Mouse (Mus musculus) ovary, postnatal 14 days (tissue): ENCODE data around the gene Cdkn1b.
A peak's percentile ranks its signal among the peaks of the same experiment; 100 is the strongest.

Source experiments
- DNase-seq: peaks from one replicate; pipeline ENCODE4 v3.0.0; 2022; ENCODE audit warnings: low spot score

Gene Cdkn1b

DNA sequence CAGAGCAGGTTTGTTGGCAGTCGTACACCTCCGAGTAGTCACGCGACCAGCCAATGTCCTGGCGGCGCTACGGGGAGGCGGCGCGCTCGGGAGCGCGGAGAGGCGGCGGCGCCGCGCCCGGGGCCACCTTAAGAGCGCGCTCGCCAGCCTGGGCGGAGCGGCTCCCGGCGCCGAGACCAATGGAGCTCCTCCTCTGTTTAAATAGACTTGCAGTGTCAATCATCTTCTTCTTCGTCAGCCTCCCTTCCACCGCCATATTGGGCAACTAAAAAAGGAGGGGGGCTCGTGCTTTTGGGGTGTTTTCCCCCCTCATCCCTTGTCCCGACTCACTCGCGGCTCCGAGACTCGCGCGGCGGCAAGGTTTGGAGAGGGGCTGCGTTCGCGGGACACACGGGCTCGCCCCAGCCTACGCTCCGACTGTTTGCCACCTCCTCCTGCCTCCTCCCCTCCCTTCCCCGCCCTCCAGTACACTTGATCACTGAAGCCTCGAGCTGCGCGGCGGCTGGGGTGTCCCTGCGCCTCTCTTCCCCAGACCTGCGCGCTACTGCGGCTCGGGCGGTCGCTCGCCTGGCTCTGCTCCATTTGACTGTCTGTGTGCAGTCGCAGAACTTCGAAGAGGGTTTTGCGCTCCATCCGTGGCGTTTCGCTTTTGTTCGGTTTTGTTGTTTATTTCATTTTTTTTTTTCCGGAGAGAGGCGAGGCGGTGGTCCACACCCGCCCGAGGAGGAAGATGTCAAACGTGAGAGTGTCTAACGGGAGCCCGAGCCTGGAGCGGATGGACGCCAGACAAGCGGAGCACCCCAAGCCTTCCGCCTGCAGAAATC is at the start of gene Cdkn1b:
Gene Cdkn1b (plus strand): TSS at position 212 of the 824 bp plus-strand sequence.
- peak; percentile 76 for DNase-seq

DNA sequence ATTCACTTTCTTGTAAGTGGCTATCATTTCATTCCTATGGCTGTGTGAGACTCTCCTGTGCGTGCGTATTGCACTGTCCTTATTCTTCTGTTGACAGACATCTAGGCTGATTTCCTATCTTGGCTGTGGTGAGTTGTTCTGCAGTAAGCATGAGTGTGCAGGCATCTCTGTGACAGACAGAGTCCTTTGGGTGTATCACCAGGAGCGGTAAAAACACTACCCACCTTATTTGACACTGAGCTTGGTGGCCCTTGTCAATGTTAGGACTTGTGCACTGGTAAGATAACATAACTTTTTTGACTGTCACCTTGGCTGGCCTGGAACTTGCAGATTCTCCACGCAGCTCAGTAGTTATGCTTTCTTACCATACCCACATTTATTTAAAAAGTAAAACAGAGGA is 49.3 kb upstream of the Cdkn1b start:
- DNase-seq: no peak

DNA sequence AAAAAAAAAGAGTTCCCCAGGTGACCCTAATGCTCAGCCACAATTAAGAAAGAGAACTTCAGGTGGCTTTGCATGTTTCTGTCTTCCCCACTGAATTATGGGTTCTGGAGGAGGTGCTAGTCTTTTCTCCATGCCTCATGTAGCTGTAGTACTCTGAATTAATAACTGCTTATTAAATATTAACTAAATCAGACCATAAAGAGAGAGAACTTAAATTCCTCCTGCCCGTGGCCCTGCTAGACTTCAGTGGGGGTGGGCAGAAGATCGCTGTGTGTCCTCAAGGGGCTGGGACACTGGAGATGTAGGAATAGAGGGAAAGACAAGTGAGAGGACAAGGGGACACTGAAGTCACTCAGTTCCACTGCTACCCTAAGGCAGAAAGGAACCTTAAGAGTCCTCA is 48.0 kb upstream of the Cdkn1b start:
- no peak for DNase-seq

DNA sequence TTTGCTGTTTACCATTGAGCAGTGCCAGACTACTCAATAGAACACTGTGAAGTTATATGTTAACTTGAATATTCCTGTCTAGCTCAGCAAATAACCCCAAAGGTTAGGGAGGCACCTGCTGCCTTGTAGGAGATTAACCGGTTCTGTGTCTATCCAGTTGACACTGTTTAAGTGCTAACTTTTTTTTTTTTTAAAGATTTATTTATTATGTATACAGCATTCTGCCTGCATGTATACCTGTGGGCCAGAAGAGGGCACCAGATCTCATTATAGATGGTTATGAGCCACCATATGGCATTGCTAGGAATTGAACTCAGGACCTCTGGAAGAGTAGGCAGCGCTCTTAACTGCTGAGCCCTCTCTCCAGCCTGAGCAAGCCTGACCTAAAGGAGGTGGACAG is 47.2 kb upstream of the Cdkn1b start:
- no peak for DNase-seq

DNA sequence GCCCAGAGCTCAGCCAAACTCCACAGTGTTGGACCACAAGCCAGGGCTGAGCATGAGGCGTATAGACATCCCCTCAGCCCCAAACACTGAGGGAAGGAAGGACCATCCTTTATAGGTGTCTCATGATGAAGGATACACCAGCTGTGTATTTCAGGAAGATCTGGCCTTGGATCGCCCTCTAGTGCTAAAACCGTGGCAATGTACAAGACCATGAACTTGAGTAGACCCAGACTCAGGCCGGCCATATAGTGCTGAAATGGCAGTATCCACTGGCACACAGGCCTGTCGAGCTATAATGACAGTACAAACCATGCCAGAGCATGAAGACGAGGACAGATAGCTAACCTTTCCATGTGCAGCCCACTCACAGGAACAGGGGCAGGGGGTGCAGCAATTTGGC is 43.4 kb upstream of the Cdkn1b start:
- no peak for DNase-seq

DNA sequence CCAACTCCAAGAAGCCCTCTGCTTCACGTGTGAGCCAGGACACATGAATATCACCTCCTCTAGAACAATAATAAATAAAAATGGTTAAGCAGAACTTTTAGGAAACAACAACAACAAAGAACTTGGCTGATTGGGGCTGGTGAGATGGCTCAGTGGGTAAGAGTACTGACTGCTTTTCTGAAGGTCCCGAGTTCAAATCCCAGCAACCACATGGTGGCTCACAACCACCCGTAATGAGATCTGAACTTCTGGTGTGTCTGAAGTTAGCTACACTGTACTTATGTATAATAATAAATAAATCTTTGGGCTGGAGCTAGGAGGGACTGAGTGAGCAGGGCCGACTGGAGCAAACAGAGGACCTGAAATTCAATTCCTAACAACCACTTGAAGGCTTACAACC is 42.9 kb upstream of the Cdkn1b start:
- no peak for DNase-seq

DNA sequence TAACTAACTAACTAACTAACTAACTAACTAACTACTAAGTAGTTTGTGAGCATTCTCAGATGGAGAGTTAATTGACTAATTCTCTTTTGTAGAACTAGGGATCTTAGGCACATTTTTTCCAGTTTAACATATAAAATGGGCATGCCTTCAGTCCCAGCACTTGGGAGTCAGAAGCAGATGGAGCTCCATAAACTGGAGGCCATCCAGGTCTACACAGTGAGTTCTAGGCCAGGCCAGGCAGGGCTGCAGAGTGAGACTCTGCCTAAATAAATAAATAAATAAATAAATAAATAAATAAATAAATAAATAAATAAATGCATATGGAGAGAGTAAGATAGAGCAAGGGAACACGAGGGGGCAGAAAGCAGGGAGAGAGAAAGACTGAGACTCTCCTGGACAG is 42.3 kb upstream of the Cdkn1b start:
- DNase-seq: no peak

DNA sequence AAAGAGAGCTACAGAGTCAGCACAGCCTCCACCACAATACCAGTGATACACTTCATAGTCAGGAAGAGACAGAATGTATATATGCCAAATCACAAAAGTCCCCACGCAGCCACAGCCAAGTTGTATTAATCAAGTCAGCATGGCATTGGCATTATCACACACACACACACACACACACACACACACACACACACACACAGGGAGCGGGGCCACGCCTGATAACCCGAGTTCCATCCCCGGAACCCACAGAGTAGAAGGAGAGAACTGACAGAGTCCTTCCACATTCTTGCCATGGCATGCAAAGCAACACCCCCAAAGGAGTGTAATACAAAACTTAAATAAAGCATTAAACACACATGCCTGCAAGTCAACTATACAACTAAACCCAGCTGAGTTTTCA is 40.6 kb upstream of the Cdkn1b start:
- no peak for DNase-seq

DNA sequence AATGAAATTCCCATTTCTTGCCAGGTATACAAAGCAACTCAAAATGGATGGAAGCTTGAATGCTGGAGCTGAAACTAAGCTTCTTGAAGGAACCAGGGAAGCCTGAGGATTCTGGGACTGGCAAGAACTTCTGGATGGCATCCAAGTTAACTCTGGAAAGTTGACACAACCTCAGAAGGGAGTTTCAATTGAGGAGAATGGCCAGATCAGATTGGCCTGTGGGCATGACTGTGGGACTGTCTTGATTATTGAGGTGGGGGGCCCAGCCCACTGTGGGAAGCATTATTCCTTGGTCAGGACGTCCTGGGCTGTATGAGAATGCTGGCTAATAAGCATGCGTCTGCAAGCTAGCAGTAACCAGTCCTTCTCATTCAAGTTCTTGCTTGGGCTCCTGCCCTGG is 40.2 kb upstream of the Cdkn1b start:
- no peak for DNase-seq

DNA sequence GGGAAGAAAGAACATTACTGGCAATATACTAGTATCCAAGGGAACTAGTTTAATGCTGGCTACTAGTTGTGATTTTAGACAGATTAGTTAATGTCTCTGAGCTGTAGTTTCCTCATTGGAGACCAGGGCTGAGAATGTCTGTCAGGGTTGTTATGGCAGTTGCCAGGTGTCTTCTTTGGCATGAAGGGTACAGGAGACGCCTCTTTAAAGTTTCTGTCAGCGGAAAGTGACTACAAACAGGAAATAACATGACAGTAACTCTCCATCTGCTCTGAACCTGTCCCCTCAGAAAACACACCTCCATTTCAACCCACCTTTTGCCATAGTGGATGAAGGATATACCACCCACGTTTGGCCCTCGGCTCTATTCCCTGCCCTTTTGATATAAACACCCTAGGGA is 36.5 kb upstream of the Cdkn1b start:
- DNase-seq: no peak

DNA sequence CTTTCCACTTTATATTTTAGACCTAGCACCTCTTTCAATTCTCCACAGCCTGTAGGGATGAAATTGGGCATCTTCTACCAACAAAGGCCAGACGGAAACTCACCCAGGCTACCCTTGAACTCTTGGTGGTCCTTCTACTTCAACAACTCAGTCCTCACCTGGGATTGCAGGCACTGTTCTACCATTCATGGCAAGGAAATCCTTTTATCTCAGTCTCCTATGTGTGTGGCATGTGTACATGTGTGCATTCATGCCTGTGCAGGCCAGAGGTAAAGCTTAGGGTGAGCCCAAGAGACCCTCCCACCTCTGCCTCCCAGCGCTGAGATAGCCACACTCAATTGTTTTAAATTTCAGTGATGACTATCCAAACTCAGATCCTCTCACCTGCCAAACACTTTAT is 34.7 kb upstream of the Cdkn1b start:
- no peak for DNase-seq

DNA sequence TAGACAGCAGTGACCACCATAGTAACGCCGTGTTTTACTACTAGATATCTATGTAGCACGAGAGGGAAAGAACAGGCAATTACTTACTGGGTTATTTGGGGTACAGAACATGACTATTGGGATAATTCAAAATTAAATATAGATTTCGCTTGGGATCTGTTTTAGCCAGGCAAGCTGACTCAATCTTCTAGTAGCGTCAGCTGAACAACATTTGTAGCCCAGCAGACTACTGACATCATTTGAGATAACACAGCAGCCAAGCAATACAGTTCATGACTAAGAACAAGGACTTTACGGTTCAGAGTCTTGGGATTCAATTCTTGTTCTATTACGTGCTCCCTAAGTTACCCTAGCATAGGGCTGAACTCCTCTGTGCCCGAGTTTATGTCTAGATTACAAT is 33.7 kb upstream of the Cdkn1b start:
- DNase-seq: no peak

DNA sequence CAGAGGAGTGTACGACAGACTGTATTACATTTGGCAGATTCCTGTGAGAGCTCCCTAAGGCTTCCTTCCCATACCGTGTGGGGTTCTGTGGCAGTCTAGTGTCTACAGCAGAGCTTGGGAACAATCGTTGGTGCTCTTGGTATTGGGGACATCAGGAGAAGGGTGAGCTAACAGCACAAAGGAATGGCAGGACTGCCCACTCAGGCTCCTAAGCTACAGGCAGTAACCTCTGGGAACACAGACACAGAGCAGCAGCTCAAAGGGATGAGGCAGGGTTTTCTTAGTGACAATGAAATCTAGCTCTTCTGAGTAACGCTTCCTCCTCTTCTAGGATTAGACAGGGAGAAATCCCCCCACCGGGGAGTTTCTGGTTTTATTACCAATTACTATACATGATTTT is 33.2 kb upstream of the Cdkn1b start:
- DNase-seq: no peak

DNA sequence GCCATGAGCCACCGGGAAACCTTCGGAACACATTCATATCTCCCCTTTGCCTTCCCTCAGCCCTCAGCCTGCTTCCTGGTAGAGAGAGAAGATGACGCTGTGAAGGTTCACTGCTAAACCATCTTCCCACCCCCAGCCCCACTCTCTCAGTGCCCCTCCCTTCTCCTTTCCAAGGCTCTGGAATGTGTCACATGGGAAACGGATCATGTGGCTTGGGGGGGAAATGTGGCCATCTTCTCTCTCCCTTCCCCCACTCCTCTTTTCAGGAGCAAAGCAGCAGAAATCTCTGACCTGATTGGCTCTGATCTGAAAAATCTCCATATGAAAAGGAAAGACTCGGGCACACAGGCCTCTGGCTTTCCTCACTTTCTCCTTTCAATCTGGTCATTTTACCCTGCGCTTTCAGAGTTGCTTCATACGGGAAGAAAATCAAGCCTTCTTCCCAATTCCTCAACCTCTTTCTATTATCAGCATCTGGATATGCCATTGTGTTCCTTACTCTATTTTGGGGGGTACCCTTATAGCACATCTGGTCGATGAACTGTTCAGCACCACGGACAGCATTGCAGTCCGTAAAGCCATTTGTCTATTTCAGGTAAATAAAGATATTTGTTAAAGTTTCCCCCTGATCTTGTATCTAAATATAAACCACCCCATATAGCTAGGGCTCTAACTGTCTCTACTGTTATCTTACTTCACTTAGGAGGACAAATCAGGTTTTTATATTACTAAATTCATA is 32.3 kb upstream of the Cdkn1b start:
- DNase-seq: no peak

DNA sequence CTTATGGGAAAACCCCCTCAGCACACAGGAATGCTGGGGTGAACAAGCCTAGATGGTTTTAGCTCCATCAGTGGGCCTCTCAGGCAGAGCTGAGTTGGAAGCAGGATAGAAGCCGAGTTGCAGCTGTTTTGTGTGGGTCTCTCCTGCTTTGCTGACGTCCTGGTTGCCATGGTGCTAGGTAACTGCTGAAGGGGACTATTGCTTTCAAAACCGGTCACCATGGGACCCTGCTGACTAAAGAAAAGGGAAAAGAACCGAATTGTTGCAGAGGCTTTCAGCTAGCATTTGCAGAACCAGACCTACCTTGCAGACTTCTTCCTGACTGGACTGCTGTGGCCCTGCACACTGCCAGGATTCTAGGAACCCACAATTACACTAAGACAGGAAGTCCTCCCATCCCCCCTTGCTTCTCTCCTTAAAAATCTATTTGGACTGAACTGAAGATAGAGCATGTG is 31.6 kb upstream of the Cdkn1b start:
- no peak for DNase-seq

DNA sequence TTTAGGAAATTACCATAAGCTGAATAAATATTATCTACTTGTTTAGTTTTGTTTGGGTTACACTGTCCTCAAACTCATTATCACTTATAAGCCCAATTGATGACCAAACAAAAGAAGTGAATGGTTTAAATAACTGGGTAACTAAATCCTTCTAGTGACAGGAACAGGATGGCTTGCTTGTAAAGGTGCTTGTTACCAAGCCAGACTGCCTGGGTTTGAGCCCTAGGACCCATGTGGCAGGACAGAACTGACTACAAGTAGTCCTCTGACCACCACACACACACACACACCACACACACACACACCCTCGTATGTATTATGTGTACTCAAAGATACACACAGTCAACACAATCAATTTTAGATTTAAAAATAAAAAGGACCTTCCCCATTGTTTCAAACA is 30.4 kb upstream of the Cdkn1b start:
- no peak for DNase-seq

DNA sequence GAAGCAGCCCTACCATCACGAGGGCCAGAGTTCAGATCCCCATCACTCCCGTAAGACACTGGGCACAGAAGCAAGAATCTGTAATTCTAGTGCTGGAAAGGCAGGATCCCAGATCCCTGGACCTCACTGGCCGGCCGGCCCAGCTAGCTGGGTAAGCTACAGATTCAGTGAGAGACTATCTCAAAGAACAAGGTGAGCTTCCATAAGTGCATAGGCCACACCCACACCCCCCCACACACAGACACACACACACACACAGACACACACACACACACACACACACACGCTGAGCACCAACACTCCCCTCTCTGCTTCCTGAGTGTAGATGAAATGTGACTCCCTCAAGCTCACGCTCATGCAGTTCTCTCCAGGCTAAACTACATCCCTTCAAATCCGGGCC is 29.8 kb upstream of the Cdkn1b start:
- DNase-seq: no peak

DNA sequence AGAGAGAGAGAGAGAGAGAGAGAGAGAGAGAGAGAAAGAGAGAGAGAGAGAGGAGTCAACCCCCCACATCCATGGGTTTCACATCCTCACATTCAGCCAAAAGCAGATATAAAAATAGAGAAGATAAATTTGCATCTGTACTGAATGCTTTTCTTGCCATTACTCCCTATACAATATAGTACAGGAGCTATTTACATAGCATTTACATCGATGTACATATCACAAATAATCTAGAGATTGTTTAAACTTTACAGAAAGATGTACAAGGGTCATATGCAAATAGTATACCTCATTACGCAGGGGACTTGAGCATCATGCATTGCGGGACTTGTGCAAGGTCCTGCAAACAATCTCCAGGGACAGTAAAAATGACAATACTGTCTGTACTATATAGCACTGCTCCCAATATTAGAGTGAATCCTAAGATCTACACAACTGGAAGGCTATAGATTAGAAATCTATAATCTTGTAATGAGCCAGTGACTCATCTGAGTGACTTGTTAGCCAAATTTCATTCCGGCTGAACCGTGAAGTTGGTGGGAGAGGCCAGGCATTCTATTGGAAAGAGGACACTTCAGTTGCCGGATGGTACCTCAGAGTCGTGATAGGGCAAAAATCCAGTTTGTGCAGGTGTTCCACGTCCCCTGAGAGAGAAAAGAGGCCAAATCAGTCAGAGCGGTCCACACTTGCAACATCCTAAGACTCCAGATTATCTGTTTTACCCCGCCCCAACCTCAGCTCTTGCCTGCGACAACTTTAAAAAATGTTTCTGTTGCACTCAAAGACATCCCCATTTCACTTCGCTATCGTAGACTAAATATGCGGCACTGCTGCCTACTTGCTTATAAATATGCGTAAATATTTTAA is 23.4 kb upstream of the Cdkn1b start:
- DNase-seq: no peak

DNA sequence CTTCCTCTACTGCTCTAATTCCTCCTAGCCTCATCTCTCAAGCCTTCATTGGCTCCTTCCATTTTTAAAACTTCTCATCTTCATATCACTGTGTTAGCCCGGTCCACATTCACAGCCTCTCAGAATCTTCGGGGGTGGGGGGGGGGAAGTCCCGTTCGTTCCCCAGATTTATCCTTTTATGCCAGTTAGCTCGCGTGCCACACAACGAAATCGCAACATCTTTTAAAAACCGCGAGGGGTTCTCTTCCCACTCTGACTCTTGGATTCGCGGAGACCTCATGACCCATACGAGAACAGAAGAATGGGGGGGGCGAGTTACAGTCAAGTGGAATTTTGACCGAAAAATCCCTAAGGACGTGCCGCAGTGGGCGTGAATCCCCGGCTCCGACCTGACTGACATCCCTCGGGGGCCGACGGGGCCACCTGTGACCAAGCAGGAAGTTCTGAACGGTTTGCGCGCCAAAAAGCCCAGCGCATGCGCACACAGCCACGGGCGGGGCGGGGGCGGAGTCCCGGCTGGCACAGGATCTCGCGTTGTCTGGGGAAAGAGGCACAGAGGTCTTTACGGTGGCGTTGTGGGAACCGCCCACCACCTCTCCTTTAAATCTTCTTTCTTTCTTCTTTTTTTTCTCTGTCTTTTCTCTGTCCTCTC is 22.6 kb upstream of the Cdkn1b start:
- peak; percentile 98 for DNase-seq

DNA sequence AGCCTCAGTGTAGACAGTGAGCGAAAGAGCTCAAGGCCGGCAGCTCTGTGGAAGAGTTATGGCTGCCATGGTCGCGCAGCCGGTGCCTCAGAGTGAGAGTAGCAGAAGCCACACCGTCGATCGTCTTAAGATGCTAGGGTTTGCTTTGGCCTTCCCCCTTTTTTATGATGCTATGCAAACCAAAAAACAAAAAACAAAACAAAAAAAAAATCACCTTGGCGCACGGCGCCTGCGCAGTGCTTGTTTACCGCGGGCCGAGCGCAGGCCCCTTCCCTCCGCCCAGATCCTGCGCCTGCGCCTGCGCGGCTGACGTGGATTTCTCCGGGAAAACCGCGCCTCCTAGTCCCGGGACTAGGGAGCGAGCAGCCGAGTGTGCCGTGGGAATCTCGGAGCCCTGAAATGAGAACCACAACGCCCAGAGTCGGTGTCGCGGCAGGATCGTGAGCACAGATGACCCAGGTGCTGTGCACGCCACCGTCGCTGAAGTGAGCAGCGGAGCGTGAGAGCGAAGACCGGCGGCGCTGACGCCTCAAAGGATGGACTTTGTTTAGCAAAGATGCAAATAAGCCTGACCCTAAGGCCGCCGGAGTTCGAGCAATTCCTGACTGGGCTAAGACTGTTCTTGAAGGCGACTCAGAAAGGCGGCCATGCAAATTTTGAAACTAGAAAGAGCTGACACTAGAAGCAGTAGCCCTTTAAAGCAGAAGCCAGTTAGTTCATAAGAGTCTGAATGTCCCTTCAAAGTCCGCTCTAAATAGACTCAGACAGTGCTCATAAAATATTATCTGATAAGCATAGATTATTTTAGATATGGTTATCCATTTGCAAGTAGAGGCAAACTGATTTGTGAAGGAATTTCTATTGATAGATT is 21.9 kb upstream of the Cdkn1b start, which contains the start of gene Gpr19:
Gene Gpr19 (minus strand): TSS at position 484 of the 871 bp plus-strand sequence.
- peak; percentile 84 for DNase-seq

DNA sequence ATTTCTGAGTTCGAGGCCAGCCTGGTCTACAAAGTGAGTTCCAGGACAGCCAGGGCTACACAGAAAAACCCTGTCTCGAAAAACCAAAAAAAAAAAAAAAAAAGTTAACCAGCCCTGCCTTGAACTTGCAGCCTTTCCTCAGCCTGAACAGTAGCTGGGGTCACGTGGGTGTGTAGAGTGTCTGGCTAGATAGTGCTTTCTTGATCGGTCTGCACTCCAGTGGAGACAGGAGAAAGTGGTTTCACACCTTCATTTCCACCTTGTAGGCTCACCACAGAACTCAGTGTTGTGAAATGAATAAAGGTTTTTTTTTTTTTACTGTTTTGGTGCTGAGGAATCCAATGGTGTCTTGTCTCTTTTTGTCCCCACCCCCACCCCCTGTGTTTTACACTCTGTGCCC is 16.8 kb upstream of the Cdkn1b start:
- no peak for DNase-seq
